Mouse (Mus musculus): ENCODE results near the gene Nudt2.

GRCm38 (mm10) chr4:41481601-41482017, 16.7 kb downstream of the Nudt2 start:
- TF ChIP-seq CTCF (IDR thresholded peaks at IDR 0.05; ENCODE audit: low read depth) (no peak), EP300 (IDR thresholded peaks at IDR 0.05; ENCODE audit: low read depth) (no peak)
